Mouse (Mus musculus) megakaryocyte-erythroid progenitor cell, adult 5-6 weeks (primary cell): ENCODE data around the gene Hs6st1. TPM values are rescaled to one million over a fixed set of nuclear protein-coding genes. Genes with fewer than 3 reads are reported as not detected.

Experiments
- ATAC-seq: replicated peaks from 2 replicates; pipeline ENCODE4 v1.8.0; 2016; ENCODE audit warnings: mild to moderate bottlenecking, inconsistent platforms; ENCODE audit not compliant: severe bottlenecking, poor library complexity, low FRiP score, low TSS enrichment
- total RNA-seq, 2 experiments: library from RNA; stranded (forward) in 1 of 2; stranded (reverse) in 1 of 2; fragments of 200-1000, 215-1000 nt in 1 of 2; fragments of >200 nt in 1 of 2; fragmentation: Nextera tagmentation in 1 of 2; gene quantifications; 2 replicates each; pipeline ENCODE4 v1.2.3; 2014 to 2017

Gene Hs6st1
- total RNA-seq, 2 experiments from 2014 or later: 30.2 to 62.3 TPM

- ATAC-seq: no peak
These were observed 4.6 kb upstream of the Hs6st1 start for GRCm38 (mm10) chr1:36063641-36063955.

GRCm38 (mm10) chr1:36064223-36064622, 4.0 kb upstream of the Hs6st1 start:
- ATAC-seq: no peak

GRCm38 (mm10) chr1:36064861-36065760, 3.1 kb upstream of the Hs6st1 start:
- ATAC-seq: peak; percentile 75

GRCm38 (mm10) chr1:36065761-36066150, 2.4 kb upstream of the Hs6st1 start:
- no peak for ATAC-seq

- no peak for ATAC-seq
These were observed 1.8 kb upstream of the Hs6st1 start for GRCm38 (mm10) chr1:36066216-36066980.

- no peak for ATAC-seq
These were observed 999 bp upstream of the Hs6st1 start for GRCm38 (mm10) chr1:36067201-36067600.

- ATAC-seq: no peak
These were observed 589 bp upstream of the Hs6st1 start for GRCm38 (mm10) chr1:36067611-36068010.

- 0 out of 2 replicates have a peak, but pooled peaks have one; percentile 2 for ATAC-seq
These were observed 426 bp downstream of the Hs6st1 start for GRCm38 (mm10) chr1:36068531-36069120.

- ATAC-seq: no peak
These were observed 1.1 kb downstream of the Hs6st1 start for GRCm38 (mm10) chr1:36069291-36069771.

GRCm38 (mm10) chr1:36070190-36070589, 2.0 kb downstream of the Hs6st1 start:
- no peak for ATAC-seq

- no peak for ATAC-seq
These were observed 2.5 kb downstream of the Hs6st1 start for GRCm38 (mm10) chr1:36070740-36071139.

- ATAC-seq: no peak
These were observed 3.0 kb downstream of the Hs6st1 start for GRCm38 (mm10) chr1:36071176-36071575.

- no peak for ATAC-seq
These were observed 3.4 kb downstream of the Hs6st1 start for GRCm38 (mm10) chr1:36071611-36072010.

- ATAC-seq: no peak
These were observed 4.7 kb downstream of the Hs6st1 start for GRCm38 (mm10) chr1:36072588-36073556.

- no peak for ATAC-seq
These were observed 5.4 kb downstream of the Hs6st1 start for GRCm38 (mm10) chr1:36073566-36073965.

- ATAC-seq: no peak
These were observed 6.0 kb downstream of the Hs6st1 start for GRCm38 (mm10) chr1:36074197-36074596.

GRCm38 (mm10) chr1:36074968-36075367, 6.8 kb downstream of the Hs6st1 start:
- ATAC-seq: no peak

GRCm38 (mm10) chr1:36075652-36076051, 7.5 kb downstream of the Hs6st1 start:
- no peak for ATAC-seq

- no peak for ATAC-seq
These were observed 8.9 kb downstream of the Hs6st1 start for GRCm38 (mm10) chr1:36077084-36077483.
